Mouse (Mus musculus): ENCODE measurements around the gene Pet117. TPM values are rescaled to one million over a fixed set of nuclear protein-coding genes. Genes with fewer than 3 reads are reported as not detected.

Pet117 gene
- 2.3 and 3.4 TPM in 2 replicates for polyA plus RNA-seq (2015; fragmentation: Nextera tagmentation; extraction: Ambion mirVana)

GRCm38 (mm10) chr2:144368400-144369019 is at the start of gene Pet117, which contains the start of gene Kat14:
TSS of gene Pet117 (plus strand) at chr2:144368996.
TSS of gene Kat14 (plus strand) at chr2:144368983.
- peak; percentile 93 for ATAC-seq (ENCODE audit: insufficient number of reproducible peaks, low FRiP score, low TSS enrichment, low read depth)
- Histone ChIP-seq H3K27ac (peak within 1 kb of the TSS; percentile 93), H3K9ac (peak within 1 kb of the TSS; percentile 61), H3K9me3 (no peaks in the 10 kb centered on the region), H3K4me1 (peaks cover 11% of the 10 kb centered on the region; the same call in 1 of the 2 replicates), H3K4me2 (peak within 1 kb of the TSS; percentile 52), H3K36me3 (peaks cover 4% of the 10 kb centered on the region), H3K4me3 (peak within 1 kb of the TSS; percentile 70), H3K27me3 (no peaks in the 10 kb centered on the region)
- WGBS = 4% methylated on average over 38 of the region's 38 CpGs

GRCm38 (mm10) chr2:144324218-144324617 is 44.6 kb upstream of the Pet117 start:
- Histone ChIP-seq H3K9ac (no peak overlapping the region), H3K4me2 (no peak overlapping the region), H3K4me1 (no peaks in the 10 kb centered on the region), H3K27ac (no peak overlapping the region), H3K27me3 (peaks cover 13% of the 10 kb centered on the region; the same call in 1 of the 2 replicates), H3K9me3 (no peaks in the 10 kb centered on the region), H3K4me3 (no peak overlapping the region), H3K36me3 (no peaks in the 10 kb centered on the region)
- ATAC-seq (ENCODE audit: insufficient number of reproducible peaks, low FRiP score, low TSS enrichment, low read depth) = no peak
- WGBS = 60% methylated on average over 3 of the region's 3 CpGs

GRCm38 (mm10) chr2:144329451-144329850 is 39.3 kb upstream of the Pet117 start:
- no peak for ATAC-seq (ENCODE audit: insufficient number of reproducible peaks, low FRiP score, low TSS enrichment, low read depth)
- Histone ChIP-seq H3K4me3 (peak overlapping the region; percentile 56; the same call in 1 of the 2 replicates), H3K4me1 (peaks cover 39% of the 10 kb centered on the region), H3K4me2 (peak overlapping the region; percentile 99), H3K27me3 (peaks cover 62% of the 10 kb centered on the region), H3K9ac (no peak overlapping the region), H3K27ac (no peak overlapping the region), H3K36me3 (no peaks in the 10 kb centered on the region), H3K9me3 (no peaks in the 10 kb centered on the region)
- 3% methylated on average over 5 of the region's 10 CpGs for WGBS

GRCm38 (mm10) chr2:144329937-144330336 is 38.9 kb upstream of the Pet117 start:
- no peaks in the 10 kb centered on the region for H3K9me3 ChIP-seq
- H3K27me3 ChIP-seq = peaks cover 65% of the 10 kb centered on the region
- H3K4me1 ChIP-seq = peaks cover 39% of the 10 kb centered on the region
- no peak overlapping the region for H3K27ac ChIP-seq
- 1% methylated on average over 10 of the region's 10 CpGs for WGBS
- H3K4me2 ChIP-seq = peak overlapping the region; percentile 99
- H3K9ac ChIP-seq = no peak overlapping the region
- ATAC-seq (ENCODE audit: insufficient number of reproducible peaks, low FRiP score, low TSS enrichment, low read depth) = no peak
- H3K4me3 ChIP-seq = peak overlapping the region; percentile 56
- H3K36me3 ChIP-seq = no peaks in the 10 kb centered on the region

GRCm38 (mm10) chr2:144330352-144330959 is 38.3 kb upstream of the Pet117 start:
- Histone ChIP-seq H3K9me3 (no peaks in the 10 kb centered on the region), H3K4me1 (peaks cover 39% of the 10 kb centered on the region), H3K4me3 (peak overlapping the region; percentile 56), H3K36me3 (no peaks in the 10 kb centered on the region), H3K27ac (no peak overlapping the region), H3K27me3 (peaks cover 70% of the 10 kb centered on the region), H3K9ac (peak overlapping the region; percentile 39), H3K4me2 (peak overlapping the region; percentile 99)
- WGBS = 1% methylated on average over 41 of the region's 41 CpGs
- ATAC-seq (ENCODE audit: insufficient number of reproducible peaks, low FRiP score, low TSS enrichment, low read depth) = no peak

GRCm38 (mm10) chr2:144330960-144331371 is 37.8 kb upstream of the Pet117 start:
- no peak overlapping the region for H3K27ac ChIP-seq
- peaks cover 39% of the 10 kb centered on the region for H3K4me1 ChIP-seq
- H3K4me3 ChIP-seq = peak overlapping the region; percentile 56
- peak overlapping the region; percentile 99 for H3K4me2 ChIP-seq
- H3K36me3 ChIP-seq = no peaks in the 10 kb centered on the region
- no peak for ATAC-seq (ENCODE audit: insufficient number of reproducible peaks, low FRiP score, low TSS enrichment, low read depth)
- under 1% methylated on average over 50 of the region's 50 CpGs for WGBS
- H3K9me3 ChIP-seq = no peaks in the 10 kb centered on the region
- peaks cover 71% of the 10 kb centered on the region for H3K27me3 ChIP-seq
- peak overlapping the region; percentile 39 for H3K9ac ChIP-seq

- Histone ChIP-seq H3K4me2 (peak within 1 kb of the TSS; percentile 99), H3K9ac (peak within 1 kb of the TSS; percentile 39), H3K9me3 (no peaks in the 10 kb centered on the region), H3K27me3 (peaks cover 71% of the 10 kb centered on the region), H3K36me3 (no peaks in the 10 kb centered on the region), H3K4me1 (peaks cover 39% of the 10 kb centered on the region), H3K27ac (no peak within 1 kb of the TSS), H3K4me3 (peak within 1 kb of the TSS; percentile 56)
- WGBS = 1% methylated on average over 62 of the region's 62 CpGs
- no peak for ATAC-seq (ENCODE audit: insufficient number of reproducible peaks, low FRiP score, low TSS enrichment, low read depth)
These were observed 37.1 kb upstream of the Pet117 start, which contains the start of gene Ovol2 for GRCm38 (mm10) chr2:144331401-144332302. TSS of gene Ovol2 (minus strand) at chr2:144332146.

GRCm38 (mm10) chr2:144332486-144332885 is 36.3 kb upstream of the Pet117 start:
- Histone ChIP-seq H3K4me3 (peak overlapping the region; percentile 27; the same call in 1 of the 2 replicates), H3K36me3 (no peaks in the 10 kb centered on the region), H3K27ac (no peak overlapping the region), H3K9me3 (no peaks in the 10 kb centered on the region), H3K27me3 (peaks cover 71% of the 10 kb centered on the region), H3K4me1 (peaks cover 39% of the 10 kb centered on the region), H3K9ac (no peak overlapping the region), H3K4me2 (peak overlapping the region; percentile 99)
- WGBS = 4% methylated on average over 9 of the region's 9 CpGs
- no peak for ATAC-seq (ENCODE audit: insufficient number of reproducible peaks, low FRiP score, low TSS enrichment, low read depth)

- Histone ChIP-seq H3K27ac (no peak overlapping the region), H3K27me3 (peaks cover 65% of the 10 kb centered on the region), H3K9me3 (no peaks in the 10 kb centered on the region), H3K9ac (no peak overlapping the region), H3K4me3 (peak overlapping the region; percentile 27), H3K4me2 (peak overlapping the region; percentile 45), H3K4me1 (peaks cover 39% of the 10 kb centered on the region), H3K36me3 (no peaks in the 10 kb centered on the region)
- WGBS = 6% methylated on average over 28 of the region's 28 CpGs
- ATAC-seq (ENCODE audit: insufficient number of reproducible peaks, low FRiP score, low TSS enrichment, low read depth) = no peak
These were observed 35.5 kb upstream of the Pet117 start for GRCm38 (mm10) chr2:144333138-144333842.

- Histone ChIP-seq H3K4me3 (no peak overlapping the region), H3K4me1 (peaks cover 12% of the 10 kb centered on the region), H3K4me2 (no peak overlapping the region), H3K27ac (no peak overlapping the region), H3K36me3 (no peaks in the 10 kb centered on the region), H3K9me3 (no peaks in the 10 kb centered on the region), H3K27me3 (peaks cover 28% of the 10 kb centered on the region), H3K9ac (no peak overlapping the region)
- no peak for ATAC-seq (ENCODE audit: insufficient number of reproducible peaks, low FRiP score, low TSS enrichment, low read depth)
- 65% methylated on average over 3 of the region's 3 CpGs for WGBS
These were observed 31.6 kb upstream of the Pet117 start for GRCm38 (mm10) chr2:144337230-144337629.

- WGBS = 62% methylated on average over 7 of the region's 8 CpGs
- H3K36me3 ChIP-seq = no peaks in the 10 kb centered on the region
- no peak overlapping the region for H3K4me2 ChIP-seq
- H3K9me3 ChIP-seq = no peaks in the 10 kb centered on the region
- H3K4me3 ChIP-seq = no peak overlapping the region
- ATAC-seq (ENCODE audit: insufficient number of reproducible peaks, low FRiP score, low TSS enrichment, low read depth) = no peak
- H3K9ac ChIP-seq = no peak overlapping the region
- H3K27me3 ChIP-seq = peaks cover 24% of the 10 kb centered on the region
- H3K27ac ChIP-seq = no peak overlapping the region
- peaks cover 7% of the 10 kb centered on the region for H3K4me1 ChIP-seq
These were observed 31.1 kb upstream of the Pet117 start for GRCm38 (mm10) chr2:144337701-144338100.

All from limb, embryonic 15.5 days (tissue).